Mouse (Mus musculus): ENCODE measurements around the gene Inpp1. TPM values are rescaled to one million over a fixed set of nuclear protein-coding genes. Genes with fewer than 3 reads are reported as not detected.

Gene Inpp1
- polyA plus RNA-seq, 1 experiment from 2014 or later = 12.0 TPM

DNA sequence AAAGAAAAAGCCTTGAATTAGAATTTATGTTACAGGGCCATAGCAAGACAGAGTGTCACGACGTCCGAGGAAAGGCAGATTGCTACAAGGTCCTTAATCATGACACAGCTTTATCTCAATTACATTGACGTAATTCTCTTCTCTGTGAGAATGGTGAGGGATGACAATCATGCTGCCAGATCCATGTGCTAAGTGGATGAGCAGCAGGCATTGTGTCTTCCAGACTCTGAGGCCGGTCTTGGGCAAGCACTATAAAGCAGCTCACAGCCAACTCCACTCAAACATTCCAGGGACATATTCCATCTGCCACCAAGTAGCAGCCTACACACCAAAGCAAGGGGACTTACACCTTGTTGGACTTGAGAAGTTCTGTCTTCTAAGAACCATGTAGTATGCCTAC, 17.7 kb downstream of the Inpp1 start:
- Histone ChIP-seq H3K9me3 (ENCODE audit: control insufficient read depth, low read length) (no peaks in the 10 kb centered on the region), H3K4me2 (replicated peaks; ENCODE audit: low read depth, low read length) (no peak overlapping the region), H3K27ac (ENCODE audit: low read depth, low read length) (peak overlapping the region; percentile 42; the same call in 1 of the 2 replicates), H3K36me3 (ENCODE audit: control insufficient read depth, insufficient read depth, low read length) (no peaks in the 10 kb centered on the region; the same call in 1 of the 2 replicates), H3K4me3 (ENCODE audit: low read length) (no peak overlapping the region), H3K9ac (ENCODE audit: low read depth, low read length) (no peak overlapping the region), H3K27me3 (ENCODE audit: control insufficient read depth, insufficient read depth, low read length) (no peaks in the 10 kb centered on the region), H3K4me1 (ENCODE audit: control insufficient read depth, insufficient read depth, low read length) (peaks cover 17% of the 10 kb centered on the region)
- no peak for ATAC-seq (ENCODE audit: low FRiP score, low TSS enrichment)
- WGBS = 51% methylated on average over 5 of the region's 5 CpGs

DNA sequence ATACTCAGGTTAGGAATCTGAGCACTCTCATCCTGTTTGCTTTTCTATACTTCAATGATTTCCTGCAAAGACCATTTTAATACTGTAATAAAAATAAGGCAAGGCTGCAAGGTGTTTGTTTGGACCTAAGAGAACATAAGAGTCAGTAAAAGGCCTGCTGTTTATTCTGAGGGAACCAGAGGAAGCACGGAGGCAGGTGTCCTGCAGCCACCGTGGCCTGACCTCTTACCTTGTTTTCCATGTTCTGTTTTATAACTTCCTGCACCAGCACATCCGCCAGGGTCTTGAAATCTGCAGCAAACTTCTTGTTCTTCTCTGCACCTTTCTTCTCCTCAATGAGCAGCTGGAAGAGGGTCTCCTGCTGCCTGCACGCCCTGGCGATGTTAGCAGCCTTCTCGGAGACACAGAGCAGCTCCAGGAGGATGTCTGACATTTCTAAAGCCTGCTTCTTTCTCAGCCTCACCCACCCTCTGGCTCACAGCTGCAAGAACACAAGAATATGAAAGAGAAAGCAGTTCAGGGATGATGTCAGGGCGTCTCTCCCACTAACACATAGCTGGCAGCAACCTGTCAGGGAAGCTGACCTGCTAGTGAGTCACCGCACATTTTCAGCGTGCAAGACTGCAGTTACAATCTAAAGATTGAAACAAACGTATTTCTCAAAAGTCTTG, 18.3 kb downstream of the Inpp1 start:
- Histone ChIP-seq H3K9ac (ENCODE audit: low read depth, low read length) (no peak overlapping the region), H3K36me3 (ENCODE audit: control insufficient read depth, insufficient read depth, low read length) (peaks cover 3% of the 10 kb centered on the region; the same call in 1 of the 2 replicates), H3K4me2 (replicated peaks; ENCODE audit: low read depth, low read length) (no peak overlapping the region), H3K4me3 (ENCODE audit: low read length) (no peak overlapping the region), H3K9me3 (ENCODE audit: control insufficient read depth, low read length) (no peaks in the 10 kb centered on the region), H3K27me3 (ENCODE audit: control insufficient read depth, insufficient read depth, low read length) (no peaks in the 10 kb centered on the region), H3K27ac (ENCODE audit: low read depth, low read length) (peak overlapping the region; percentile 33; the same call in 1 of the 2 replicates), H3K4me1 (ENCODE audit: control insufficient read depth, insufficient read depth, low read length) (peaks cover 17% of the 10 kb centered on the region)
- WGBS = 45% methylated on average over 10 of the region's 10 CpGs
- no peak for ATAC-seq (ENCODE audit: low FRiP score, low TSS enrichment)

DNA sequence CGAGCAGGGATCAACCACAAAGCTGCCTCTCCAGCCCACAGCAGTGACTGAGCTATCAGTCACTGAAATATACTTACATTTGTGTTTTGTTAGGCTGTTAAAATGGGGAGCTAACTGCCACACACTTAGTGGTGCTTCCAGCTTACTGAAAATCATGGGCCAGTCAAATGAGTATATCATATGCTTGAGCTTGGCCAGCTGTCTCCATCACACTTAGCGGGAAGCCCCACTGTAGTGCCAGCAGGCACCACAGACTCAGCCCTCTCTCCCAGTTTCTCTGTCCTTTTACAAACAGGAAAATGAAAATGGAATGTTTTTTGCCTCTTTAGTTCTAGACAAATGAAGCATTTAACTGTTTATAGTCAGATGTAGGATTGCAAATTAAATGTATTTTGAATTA, 21.6 kb downstream of the Inpp1 start:
- Histone ChIP-seq H3K4me2 (replicated peaks; ENCODE audit: low read depth, low read length) (no peak overlapping the region), H3K9me3 (ENCODE audit: control insufficient read depth, low read length) (no peaks in the 10 kb centered on the region), H3K27ac (ENCODE audit: low read depth, low read length) (no peak overlapping the region), H3K36me3 (ENCODE audit: control insufficient read depth, insufficient read depth, low read length) (peaks cover 3% of the 10 kb centered on the region; the same call in 1 of the 2 replicates), H3K9ac (ENCODE audit: low read depth, low read length) (no peak overlapping the region), H3K4me1 (ENCODE audit: control insufficient read depth, insufficient read depth, low read length) (peaks cover 17% of the 10 kb centered on the region), H3K27me3 (ENCODE audit: control insufficient read depth, insufficient read depth, low read length) (no peaks in the 10 kb centered on the region), H3K4me3 (ENCODE audit: low read length) (no peak overlapping the region)
- WGBS = 77% methylated on average over 2 of the region's 2 CpGs
- ATAC-seq (ENCODE audit: low FRiP score, low TSS enrichment) = no peak

DNA sequence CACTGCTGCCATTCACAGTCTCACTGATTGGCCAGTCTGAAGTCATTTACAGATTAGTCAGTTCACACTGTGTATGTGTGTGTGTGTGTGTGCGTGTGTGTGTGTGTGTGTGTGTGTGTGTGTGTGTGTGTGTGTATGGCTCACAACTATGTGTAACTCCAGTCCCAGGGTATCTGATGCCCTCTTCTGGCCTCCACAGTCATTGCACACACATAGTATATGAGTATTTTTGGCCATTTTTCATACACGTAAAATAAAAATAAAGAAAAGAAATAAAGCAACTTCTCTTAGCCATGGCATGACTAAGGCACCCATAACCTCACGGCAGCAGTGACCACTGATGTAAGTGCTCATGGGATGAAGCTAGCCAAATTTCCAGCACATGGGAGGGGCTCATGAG, 23.8 kb downstream of the Inpp1 start:
- 81% methylated on average over 3 of the region's 3 CpGs for WGBS

DNA sequence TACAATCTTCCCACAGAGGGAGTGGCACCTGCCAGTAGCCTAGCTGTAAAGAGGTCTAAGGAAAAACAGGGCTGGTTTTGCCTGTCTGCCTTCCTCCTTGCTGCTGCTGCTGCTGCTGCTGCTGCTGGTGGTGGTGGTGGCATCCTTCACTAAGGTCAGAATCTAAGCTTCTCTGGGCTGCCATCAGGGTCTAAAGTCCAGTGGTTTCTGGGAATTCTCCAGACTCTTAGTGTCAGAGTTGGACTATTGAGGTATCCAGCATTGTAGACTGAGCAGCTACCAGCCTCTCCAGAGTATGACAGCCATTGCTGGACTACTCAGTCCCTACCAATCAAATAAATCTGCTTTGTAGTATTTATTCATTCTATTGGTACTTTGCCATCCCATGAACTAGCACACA, 24.8 kb downstream of the Inpp1 start:
- no peak overlapping the region for H3K4me2 ChIP-seq (replicated peaks; ENCODE audit: low read depth, low read length)
- no peak for ATAC-seq (ENCODE audit: low FRiP score, low TSS enrichment)
- H3K36me3 ChIP-seq (ENCODE audit: control insufficient read depth, insufficient read depth, low read length) = peaks cover 12% of the 10 kb centered on the region

More for the DNA sequence above, 23.8 kb downstream of the Inpp1 start:
- H3K27ac ChIP-seq (ENCODE audit: low read depth, low read length) = no peak overlapping the region
- no peak overlapping the region for H3K9ac ChIP-seq (ENCODE audit: low read depth, low read length)
- no peaks in the 10 kb centered on the region; the same call in 1 of the 2 replicates for H3K4me1 ChIP-seq (ENCODE audit: control insufficient read depth, insufficient read depth, low read length)
- H3K4me3 ChIP-seq (ENCODE audit: low read length) = no peak overlapping the region
- H3K4me2 ChIP-seq (replicated peaks; ENCODE audit: low read depth, low read length) = no peak overlapping the region
- ATAC-seq (ENCODE audit: low FRiP score, low TSS enrichment) = no peak
- peaks cover 12% of the 10 kb centered on the region for H3K36me3 ChIP-seq (ENCODE audit: control insufficient read depth, insufficient read depth, low read length)
- no peaks in the 10 kb centered on the region for H3K9me3 ChIP-seq (ENCODE audit: control insufficient read depth, low read length)
- H3K27me3 ChIP-seq (ENCODE audit: control insufficient read depth, insufficient read depth, low read length) = no peaks in the 10 kb centered on the region

DNA sequence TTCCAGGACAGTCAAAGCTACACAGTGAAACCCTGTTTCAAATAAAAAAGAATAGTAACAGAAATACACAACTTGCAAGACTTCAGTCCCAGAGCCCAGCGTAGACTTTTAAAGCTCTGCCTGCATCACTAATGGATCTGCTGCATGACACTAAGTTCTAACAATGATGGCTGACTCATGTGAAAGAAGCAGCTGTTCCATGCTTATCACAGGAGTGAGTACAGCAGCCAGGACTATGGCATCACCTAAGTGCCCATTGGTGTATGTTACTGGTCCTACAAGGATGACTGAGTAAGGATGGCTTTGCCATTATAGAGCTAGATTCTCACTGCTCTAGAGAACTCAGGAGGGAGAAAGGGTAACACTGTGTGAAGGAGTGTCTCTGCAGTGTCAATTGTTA, 30.2 kb downstream of the Inpp1 start:
- no peak for ATAC-seq (ENCODE audit: low FRiP score, low TSS enrichment)
- 100% methylated on average over 1 of the region's 1 CpGs for WGBS
- no peaks in the 10 kb centered on the region for H3K4me1 ChIP-seq (ENCODE audit: control insufficient read depth, insufficient read depth, low read length)

More for the DNA sequence above, 24.8 kb downstream of the Inpp1 start:
- Histone ChIP-seq H3K4me1 (ENCODE audit: control insufficient read depth, insufficient read depth, low read length) (no peaks in the 10 kb centered on the region; the same call in 1 of the 2 replicates), H3K9me3 (ENCODE audit: control insufficient read depth, low read length) (no peaks in the 10 kb centered on the region), H3K27me3 (ENCODE audit: control insufficient read depth, insufficient read depth, low read length) (no peaks in the 10 kb centered on the region), H3K4me3 (ENCODE audit: low read length) (no peak overlapping the region), H3K9ac (ENCODE audit: low read depth, low read length) (no peak overlapping the region), H3K27ac (ENCODE audit: low read depth, low read length) (no peak overlapping the region)

DNA sequence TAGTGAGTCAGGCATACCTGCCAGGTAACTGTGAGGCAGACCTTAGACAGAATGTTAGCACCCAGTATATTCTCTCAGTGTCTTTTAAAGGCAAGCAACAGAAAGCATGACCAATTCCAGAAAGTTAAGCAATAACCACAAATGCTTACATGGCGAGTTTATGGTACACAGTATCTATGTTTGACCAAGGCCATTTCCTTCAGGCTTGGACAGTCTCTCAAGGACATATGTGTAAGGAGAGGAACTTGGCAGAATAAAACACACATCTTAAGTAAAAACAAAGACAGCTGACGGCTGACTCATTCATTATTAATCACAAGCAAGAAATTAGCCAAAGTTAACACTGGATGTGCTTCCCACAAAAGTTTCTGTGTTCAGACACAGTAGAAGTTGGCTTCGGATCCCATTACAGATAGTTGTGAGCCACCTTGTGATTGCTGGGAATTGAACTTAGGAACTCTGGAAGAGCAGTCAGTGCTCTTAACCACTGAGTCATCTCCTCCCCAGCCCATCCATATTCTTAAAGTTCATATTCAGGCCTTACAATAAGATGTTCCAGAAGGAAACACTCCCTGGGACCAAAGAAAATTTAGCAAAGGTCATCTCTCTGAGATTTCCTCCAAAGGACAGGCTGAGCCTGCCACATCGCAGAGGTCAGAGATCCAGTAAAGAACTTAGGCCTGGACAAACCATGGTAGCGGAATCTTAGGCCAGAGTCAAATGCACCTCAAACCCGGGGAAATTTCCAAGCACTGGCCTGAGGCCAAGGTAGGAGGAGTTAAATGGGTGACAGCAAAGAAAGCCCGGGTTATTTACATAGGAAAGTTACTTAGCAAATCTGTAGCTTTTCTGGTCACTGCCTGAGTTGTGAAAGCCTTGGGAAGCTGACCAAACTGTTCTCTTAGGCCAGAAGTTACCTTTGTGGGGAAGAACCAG, 52.0 kb downstream of the Inpp1 start:
- H3K9me3 ChIP-seq (ENCODE audit: control insufficient read depth, low read length) = no peaks in the 10 kb centered on the region
- H3K27ac ChIP-seq (ENCODE audit: low read depth, low read length) = no peak overlapping the region
- H3K4me2 ChIP-seq (replicated peaks; ENCODE audit: low read depth, low read length) = no peak overlapping the region
- H3K4me3 ChIP-seq (ENCODE audit: low read length) = no peak overlapping the region
- no peaks in the 10 kb centered on the region for H3K4me1 ChIP-seq (ENCODE audit: control insufficient read depth, insufficient read depth, low read length)
- H3K27me3 ChIP-seq (ENCODE audit: control insufficient read depth, insufficient read depth, low read length) = no peaks in the 10 kb centered on the region
- no peaks in the 10 kb centered on the region for H3K36me3 ChIP-seq (ENCODE audit: control insufficient read depth, insufficient read depth, low read length)
- ATAC-seq (ENCODE audit: low FRiP score, low TSS enrichment) = no peak
- WGBS = 71% methylated on average over 7 of the region's 7 CpGs
- no peak overlapping the region for H3K9ac ChIP-seq (ENCODE audit: low read depth, low read length)

More for the DNA sequence above, 30.2 kb downstream of the Inpp1 start:
- Histone ChIP-seq H3K4me2 (replicated peaks; ENCODE audit: low read depth, low read length) (no peak overlapping the region), H3K9me3 (ENCODE audit: control insufficient read depth, low read length) (no peaks in the 10 kb centered on the region), H3K9ac (ENCODE audit: low read depth, low read length) (no peak overlapping the region), H3K36me3 (ENCODE audit: control insufficient read depth, insufficient read depth, low read length) (peaks cover 8% of the 10 kb centered on the region), H3K4me3 (ENCODE audit: low read length) (no peak overlapping the region), H3K27me3 (ENCODE audit: control insufficient read depth, insufficient read depth, low read length) (no peaks in the 10 kb centered on the region), H3K27ac (ENCODE audit: low read depth, low read length) (no peak overlapping the region)

DNA sequence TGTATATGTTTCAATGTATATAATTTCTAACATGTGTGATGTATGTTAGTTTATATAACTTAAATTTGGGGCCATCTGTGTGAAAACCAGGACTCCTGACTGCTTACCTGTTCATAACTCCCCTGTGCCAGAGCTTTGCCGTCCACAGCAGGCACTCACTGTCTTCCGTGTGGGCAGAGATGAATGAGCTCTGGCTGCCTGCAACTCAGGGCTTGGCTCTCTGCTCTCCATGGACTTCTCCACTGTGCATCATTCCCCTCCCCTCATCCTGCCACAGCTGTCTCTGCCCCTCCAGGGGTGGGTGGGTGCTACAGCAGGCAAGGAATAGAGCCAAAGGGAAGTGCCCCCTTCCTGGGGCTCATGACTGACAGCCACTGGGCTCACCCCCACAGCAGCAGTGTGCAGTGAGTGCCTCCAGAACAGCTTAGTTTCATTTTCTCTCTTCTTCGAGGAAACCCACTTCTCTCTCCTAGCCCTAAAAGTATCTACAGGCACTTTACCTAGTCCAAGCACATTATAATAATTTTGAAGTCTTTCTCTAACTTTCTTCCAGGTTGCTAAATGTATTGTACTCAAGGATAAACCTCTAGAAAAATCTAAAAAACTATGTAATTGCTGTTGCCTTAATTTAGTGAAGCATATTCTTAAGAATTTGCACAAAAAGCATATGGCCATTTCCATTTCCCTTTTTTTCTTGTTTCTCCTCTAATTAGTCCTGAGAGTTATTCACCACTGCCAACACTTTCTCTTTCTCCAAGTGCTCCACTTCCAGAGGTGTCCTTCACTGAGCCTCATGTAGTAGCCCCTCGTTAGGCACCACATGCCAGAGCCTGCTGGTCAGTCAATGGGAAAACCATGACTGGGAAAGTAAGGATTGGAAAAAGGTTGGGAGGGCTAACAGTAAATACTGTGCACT, 53.3 kb downstream of the Inpp1 start:
- no peak overlapping the region for H3K4me2 ChIP-seq (replicated peaks; ENCODE audit: low read depth, low read length)
- no peak for ATAC-seq (ENCODE audit: low FRiP score, low TSS enrichment)
- 65% methylated on average over 4 of the region's 4 CpGs for WGBS
- H3K9ac ChIP-seq (ENCODE audit: low read depth, low read length) = no peak overlapping the region
- H3K36me3 ChIP-seq (ENCODE audit: control insufficient read depth, insufficient read depth, low read length) = no peaks in the 10 kb centered on the region
- no peaks in the 10 kb centered on the region for H3K4me1 ChIP-seq (ENCODE audit: control insufficient read depth, insufficient read depth, low read length)
- H3K4me3 ChIP-seq (ENCODE audit: low read length) = no peak overlapping the region
- no peaks in the 10 kb centered on the region for H3K27me3 ChIP-seq (ENCODE audit: control insufficient read depth, insufficient read depth, low read length)
- H3K27ac ChIP-seq (ENCODE audit: low read depth, low read length) = no peak overlapping the region
- H3K9me3 ChIP-seq (ENCODE audit: control insufficient read depth, low read length) = no peaks in the 10 kb centered on the region
